Mouse (Mus musculus) kidney, adult 2 months (tissue): ENCODE results near the gene Fut9.

Experiments used
- CTCF ChIP-seq: fragments of 200-500 bp; conservative IDR thresholded peaks from 2 replicates; pipeline ENCODE4 v1.5.1; 2011; ENCODE audit warnings: low read depth, mild to moderate bottlenecking, control low read depth, low read length, moderate library complexity, mixed read lengths; ENCODE audit not compliant: insufficient read depth, insufficient read length
- POLR2A ChIP-seq: fragments of 200-500 bp; IDR thresholded peaks from one replicate; pipeline ENCODE4 v1.6.1; 2011; ENCODE audit warnings: low read depth, low read length, control low read depth

DNA sequence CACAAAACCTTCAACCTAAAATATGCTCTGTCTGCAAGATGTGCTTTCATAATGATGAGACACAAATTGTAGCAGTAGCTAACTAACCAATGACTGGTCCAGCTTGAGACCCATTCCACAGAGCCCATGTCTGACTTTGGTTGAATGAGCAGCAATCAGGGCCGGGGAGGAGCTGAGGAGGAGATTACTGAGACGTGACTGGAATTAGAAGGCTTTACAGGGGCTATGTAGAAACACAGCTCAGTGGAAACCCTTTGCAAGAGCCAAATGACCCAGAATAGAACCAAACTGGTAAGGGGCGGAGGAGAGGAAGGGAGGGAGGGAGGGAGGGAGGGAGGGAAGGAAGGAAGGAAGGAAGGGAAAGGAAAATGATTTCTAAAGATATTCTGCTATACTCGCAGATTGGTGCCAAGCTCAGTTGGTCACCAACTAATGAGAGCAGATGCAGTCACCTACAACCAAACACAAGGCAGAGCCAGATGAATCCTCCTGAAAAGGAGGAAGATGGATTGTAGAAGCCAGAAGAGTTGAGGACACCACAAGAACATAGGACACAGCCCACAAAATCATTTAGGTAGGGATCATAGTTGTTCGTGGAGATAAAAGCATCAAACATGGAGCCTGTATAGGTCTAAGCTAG, 42.0 kb downstream of the Fut9 start:
- TF ChIP-seq POLR2A (no peak), CTCF (no peak)
